Mouse (Mus musculus) heart, adult 2 months (tissue): ENCODE measurements around the gene Ctu2. TPM values are rescaled to one million over a fixed set of nuclear protein-coding genes. Genes with fewer than 3 reads are reported as not detected.

Source experiments
- DNase-seq, 2 experiments: peaks; one replicate each; pipeline ENCODE4 v3.0.0; 2021
- H3K27ac ChIP-seq: fragments of 200-600 bp; 2 replicates; pipeline ENCODE4 v1.8.1; 2022
- H3K27me3 ChIP-seq: fragments of 200-500 bp; 2 replicates; pipeline ENCODE4 v1.6.1; 2012; ENCODE audit warnings: mild to moderate bottlenecking, low read length, inconsistent platforms, mixed read lengths; ENCODE audit not compliant: control insufficient read depth, insufficient read depth
- H3K36me3 ChIP-seq: fragments of 200-500 bp; 2 replicates; pipeline ENCODE4 v1.6.1; 2012; ENCODE audit warnings: low read length, inconsistent platforms; ENCODE audit not compliant: control insufficient read depth, insufficient read depth
- H3K4me1 ChIP-seq: fragments of 200-500 bp; 2 replicates; pipeline ENCODE4 v1.6.1; 2011; ENCODE audit warnings: low read length; ENCODE audit not compliant: control insufficient read depth, insufficient read depth
- H3K4me3 ChIP-seq: fragments of 200-600 bp; 2 replicates; pipeline ENCODE4 v1.8.1; 2022
- H3K79me2 ChIP-seq: fragments of 200-500 bp; replicated peaks from 2 replicates; pipeline ENCODE4 v1.6.1; 2012; ENCODE audit warnings: mild to moderate bottlenecking, inconsistent platforms, low read length, moderate library complexity, mixed read lengths; ENCODE audit not compliant: control insufficient read depth, insufficient read depth
- H3K9ac ChIP-seq: fragments of 200-500 bp; 2 replicates; pipeline ENCODE4 v1.6.1; 2012; ENCODE audit warnings: low read depth, mild to moderate bottlenecking, control low read depth, inconsistent platforms, low read length, mixed read lengths
- CTCF ChIP-seq: fragments of 200-600 bp; IDR thresholded peaks from 2 replicates; pipeline ENCODE4 v1.8.1; 2022; ENCODE audit warnings: antibody characterized with exemption, mild to moderate bottlenecking, moderate library complexity
- EP300 ChIP-seq: fragments of 200-500 bp; IDR thresholded peaks from 2 replicates; pipeline ENCODE4 v1.6.1; 2011; ENCODE audit warnings: low read depth, low read length, control low read depth; ENCODE audit not compliant: insufficient read depth
- POLR2A ChIP-seq: fragments of 200-500 bp; IDR thresholded peaks from 2 replicates; pipeline ENCODE4 v1.6.1; 2011; ENCODE audit warnings: mild to moderate bottlenecking, low read depth, low read length, control low read depth; ENCODE audit not compliant: insufficient read depth
- WGBS: fragments of 180-500 bp; shearing (Covaris S2); methylation state at CpG from one replicate; pipeline ENCODE4 v1.1.7; 2018; 5-methylcytosine and 5-hydroxymethylcytosine counted together
- intact Hi-C: fragments of 180-260 bp; cut with DNase I; formaldehyde crosslinking; loops from one replicate; pipeline ENCODE4 v1.15.1; 2025
- polyA plus RNA-seq: library from polyadenylated mRNA; depleted of rRNA; stranded (reverse); fragments of >200 nt; gene quantifications from 2 replicates; pipeline ENCODE4 v1.2.3, GENCODE M21; 2012
- total RNA-seq, 2 experiments: library from RNA; stranded (reverse); gene quantifications; 2 replicates each; pipeline ENCODE4 v1.2.3; 2021

Ctu2 gene
- total and polyA plus RNA-seq, 3 experiments = 5.6 to 12.3 (median 7.7) TPM

DNA sequence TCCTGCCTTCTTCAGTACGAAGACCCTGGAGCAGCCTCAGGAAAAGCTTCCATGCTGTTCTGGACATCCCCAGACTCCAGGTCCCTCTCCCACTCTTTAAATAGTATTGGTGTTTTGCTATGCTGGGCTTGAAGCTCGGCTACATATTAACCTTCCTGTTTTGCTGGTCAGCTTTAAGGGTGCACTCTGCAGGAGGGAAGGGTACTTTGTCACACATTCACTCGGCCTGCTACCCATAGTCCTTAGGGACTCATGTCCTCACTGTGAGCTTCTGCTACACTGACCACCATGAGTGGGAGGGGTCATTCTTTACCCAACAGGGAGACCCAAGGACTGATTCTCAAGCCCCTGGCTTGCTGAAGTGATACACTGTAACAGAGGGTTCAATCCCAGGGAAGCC is 45.3 kb upstream of the Ctu2 start:
- Histone ChIP-seq H3K27me3 (no peaks in the 10 kb centered on the region), H3K4me1 (peaks cover 4% of the 10 kb centered on the region; the same call in 1 of the 2 replicates), H3K4me3 (no peak overlapping the region), H3K27ac (no peak overlapping the region; the same call in 1 of the 2 replicates), H3K79me2 (no peaks in the 10 kb centered on the region), H3K9ac (no peak overlapping the region), H3K36me3 (no peaks in the 10 kb centered on the region)
- WGBS = 73% methylated on average over 3 of the region's 3 CpGs
- DNase-seq = no peak
- intact Hi-C loops = no loop called here
- 0 out of 2 replicates have a peak, but pooled peaks have one; percentile 5 for TF ChIP-seq POLR2A
- no peak for TF ChIP-seq CTCF

GRCm38 (mm10) chr8:122431694-122432442 is 44.1 kb upstream of the Ctu2 start:
- peak overlapping the region; percentile 94 for H3K27ac ChIP-seq
- no peaks in the 10 kb centered on the region for H3K79me2 ChIP-seq
- peak overlapping the region; percentile 75 for H3K4me3 ChIP-seq
- H3K9ac ChIP-seq = peak overlapping the region; percentile 86
- no peaks in the 10 kb centered on the region for H3K27me3 ChIP-seq
- no peaks in the 10 kb centered on the region for H3K36me3 ChIP-seq
- TF ChIP-seq EP300 = 0 out of 2 replicates have a peak, but pooled peaks have one; percentile 22
- TF ChIP-seq POLR2A = no peak
- 29% methylated on average over 18 of the region's 18 CpGs for WGBS
- intact Hi-C loops = loop anchor here (2.0 kb wide), 1 partner anchor 67 kb away; no protein-coding TSS in a partner anchor
- DNase-seq = peak in 1 of 2 experiments; percentile 39
- H3K4me1 ChIP-seq = peaks cover 4% of the 10 kb centered on the region; the same call in 1 of the 2 replicates

DNA sequence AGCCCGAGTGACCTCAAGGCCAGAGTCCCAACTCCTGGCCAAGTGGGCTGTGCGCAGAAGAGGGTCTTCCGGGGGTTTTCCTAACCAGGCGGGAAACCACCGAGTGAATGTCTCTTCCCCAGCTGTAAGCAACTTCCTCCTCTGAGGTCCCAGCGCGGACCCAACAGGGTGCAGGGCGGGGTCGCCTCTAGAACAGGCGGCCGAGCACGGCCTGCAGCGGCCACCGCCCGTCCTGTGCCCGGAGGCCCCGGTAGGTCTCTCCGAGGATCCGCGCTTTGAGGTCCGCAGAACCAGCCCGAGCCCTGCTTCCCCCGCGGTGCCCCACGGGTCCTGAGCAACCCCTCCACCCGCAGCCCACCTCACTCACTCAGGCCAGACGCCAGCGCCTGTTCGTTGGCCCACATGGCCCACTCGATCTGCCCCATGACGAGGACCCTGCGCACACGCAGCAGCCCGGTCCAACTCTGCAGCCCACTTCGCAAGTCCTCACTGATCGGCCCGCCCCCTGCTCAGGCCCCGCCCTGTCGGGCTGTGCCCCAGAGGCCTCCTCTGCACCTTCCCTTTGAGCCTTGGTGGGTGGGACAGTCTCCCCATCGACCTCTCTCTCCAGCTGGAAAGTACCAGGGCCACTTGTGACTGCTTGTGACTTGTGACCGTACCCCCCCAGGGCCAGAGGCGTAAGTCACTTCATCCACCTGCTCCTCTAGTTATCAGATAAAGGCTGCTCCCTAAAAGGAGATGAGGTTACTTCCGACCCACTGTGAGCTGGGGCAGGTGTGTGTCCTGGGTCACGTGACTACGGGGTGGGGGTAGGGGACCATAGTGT is 43.3 kb upstream of the Ctu2 start, which contains the start of gene Cyba:
Cyba (minus strand) TSS at position 488 of the 826 bp plus-strand sequence.
- TF ChIP-seq POLR2A (peak; percentile 80), CTCF (no peak), EP300 (no peak; the same call in 1 of the 2 replicates)
- 5% methylated on average over 45 of the region's 45 CpGs for WGBS
- Histone ChIP-seq H3K4me1 (peaks cover 4% of the 10 kb centered on the region; the same call in 1 of the 2 replicates), H3K27me3 (no peaks in the 10 kb centered on the region), H3K27ac (peak within 1 kb of the TSS; percentile 94), H3K36me3 (no peaks in the 10 kb centered on the region), H3K79me2 (no peaks in the 10 kb centered on the region), H3K4me3 (peak within 1 kb of the TSS; percentile 75), H3K9ac (peak within 1 kb of the TSS; percentile 86)
- intact Hi-C loops = loop anchor here (2.0 kb wide), 1 partner anchor 66 kb away; no protein-coding TSS in a partner anchor
- DNase-seq = peak; percentile 87 to 89

- H3K9ac ChIP-seq = no peak overlapping the region; the same call in 1 of the 2 replicates
- H3K27ac ChIP-seq = peak overlapping the region; percentile 94
- no peaks in the 10 kb centered on the region for H3K27me3 ChIP-seq
- WGBS = 70% methylated on average over 11 of the region's 11 CpGs
- H3K4me1 ChIP-seq = peaks cover 4% of the 10 kb centered on the region; the same call in 1 of the 2 replicates
- intact Hi-C loops = loop anchor here (2.0 kb wide), 1 partner anchor 65 kb away; no protein-coding TSS in a partner anchor
- no peak for DNase-seq
- TF ChIP-seq POLR2A = no peak
- TF ChIP-seq EP300 = no peak
- peak; percentile 50 for TF ChIP-seq CTCF
- peak overlapping the region; percentile 75 for H3K4me3 ChIP-seq
- no peaks in the 10 kb centered on the region for H3K36me3 ChIP-seq
- H3K79me2 ChIP-seq = no peaks in the 10 kb centered on the region
Observed at GRCm38 (mm10) chr8:122433269-122433905, 42.6 kb upstream of the Ctu2 start.

- DNase-seq = no peak
- no peak overlapping the region for H3K4me3 ChIP-seq
- peaks cover 4% of the 10 kb centered on the region; the same call in 1 of the 2 replicates for H3K4me1 ChIP-seq
- H3K79me2 ChIP-seq = no peaks in the 10 kb centered on the region
- WGBS = 92% methylated on average over 6 of the region's 6 CpGs
- H3K36me3 ChIP-seq = no peaks in the 10 kb centered on the region
- intact Hi-C loops = no loop called here
- H3K27ac ChIP-seq = no peak overlapping the region
- no peaks in the 10 kb centered on the region for H3K27me3 ChIP-seq
- no peak overlapping the region for H3K9ac ChIP-seq
- TF ChIP-seq POLR2A (no peak), CTCF (peak; percentile 61)
Observed at GRCm38 (mm10) chr8:122435375-122435774, 40.6 kb upstream of the Ctu2 start.
